Mouse (Mus musculus): ENCODE results near the gene Nr1i2.

Gene Nr1i2

GRCm38 (mm10) chr16:38294685-38295348 lies at the start of gene Nr1i2:
Nr1i2 (minus strand) TSS chr16:38294824.
- CTCF ChIA-PET: interaction anchor here (0.6 kb wide), 1 partner anchor 301 kb away, joined by 7 read pairs; no protein-coding TSS in a partner anchor

- CTCF ChIA-PET: interaction anchor here (0.6 kb wide), 2 partner anchors 53 to 188 kb away, joined by 4 read pairs; no protein-coding TSS in a partner anchor
These were observed 47.0 kb upstream of the Nr1i2 start, which contains the start of gene Maats1 for GRCm38 (mm10) chr16:38341396-38342324. Maats1 (minus strand) TSS chr16:38342143.

GRCm38 (mm10) chr16:38338077-38338476 lies 43.5 kb upstream of the Nr1i2 start:
- CTCF ChIA-PET: interaction anchor here (0.6 kb wide), 1 partner anchor 735 kb away, joined by 3 read pairs; no protein-coding TSS in a partner anchor

- CTCF ChIA-PET: no interaction called here
These were observed 39.8 kb upstream of the Nr1i2 start for GRCm38 (mm10) chr16:38334431-38334830.

GRCm38 (mm10) chr16:38329340-38329739 lies 34.7 kb upstream of the Nr1i2 start:
- CTCF ChIA-PET: no interaction called here

- CTCF ChIA-PET: no interaction called here
These were observed 32.3 kb upstream of the Nr1i2 start for GRCm38 (mm10) chr16:38326778-38327397.

GRCm38 (mm10) chr16:38324311-38324710 lies 29.7 kb upstream of the Nr1i2 start:
- CTCF ChIA-PET: no interaction called here

GRCm38 (mm10) chr16:38321452-38321935 lies 26.9 kb upstream of the Nr1i2 start:
- CTCF ChIA-PET: interaction anchor here (1.0 to 1.4 kb wide), 2 partner anchors 55 to 79 kb away, joined by 3 to 8 read pairs; no protein-coding TSS in a partner anchor

- CTCF ChIA-PET: no interaction called here
These were observed 24.5 kb upstream of the Nr1i2 start for GRCm38 (mm10) chr16:38319087-38319486.

- CTCF ChIA-PET: no interaction called here
These were observed 23.9 kb upstream of the Nr1i2 start for GRCm38 (mm10) chr16:38318492-38318891.

GRCm38 (mm10) chr16:38308195-38308594 lies 13.6 kb upstream of the Nr1i2 start:
- CTCF ChIA-PET: no interaction called here

- CTCF ChIA-PET: no interaction called here
These were observed 13.0 kb upstream of the Nr1i2 start for GRCm38 (mm10) chr16:38307651-38308050.

GRCm38 (mm10) chr16:38307221-38307605 lies 12.6 kb upstream of the Nr1i2 start:
- CTCF ChIA-PET: no interaction called here

GRCm38 (mm10) chr16:38306571-38307220 lies 12.1 kb upstream of the Nr1i2 start:
- CTCF ChIA-PET: no interaction called here

- CTCF ChIA-PET: no interaction called here
These were observed 10.0 kb upstream of the Nr1i2 start for GRCm38 (mm10) chr16:38304460-38305194.

GRCm38 (mm10) chr16:38302367-38302766 lies 7.7 kb upstream of the Nr1i2 start:
- CTCF ChIA-PET: no interaction called here

- CTCF ChIA-PET: no interaction called here
These were observed 3.8 kb upstream of the Nr1i2 start for GRCm38 (mm10) chr16:38298410-38298809.

- CTCF ChIA-PET: interaction anchor here (0.6 kb wide), 1 partner anchor 302 kb away, joined by 7 read pairs; no protein-coding TSS in a partner anchor
These were observed 816 bp upstream of the Nr1i2 start for GRCm38 (mm10) chr16:38295349-38295930.

GRCm38 (mm10) chr16:38290151-38290550 lies 4.5 kb downstream of the Nr1i2 start:
- CTCF ChIA-PET: interaction anchor here (0.6 kb wide), 1 partner anchor 263 kb away, joined by 3 read pairs; no protein-coding TSS in a partner anchor

- CTCF ChIA-PET: interaction anchor here (0.7 kb wide), 1 partner anchor 403 kb away, joined by 3 read pairs; no protein-coding TSS in a partner anchor
These were observed 5.8 kb downstream of the Nr1i2 start for GRCm38 (mm10) chr16:38288851-38289250.
